Mouse (Mus musculus) kidney, embryonic 14.5 days (tissue): Measurements from ENCODE around the gene Tifa. TPM values are rescaled to one million over a fixed set of nuclear protein-coding genes. Genes with fewer than 3 reads are reported as not detected.
"Not testable (repeated sequence)": the region's sequence is repeated elsewhere in the genome, so short reads cannot be mapped to it uniquely, and the experiment has no call there.

Source experiments
- ATAC-seq: fragments of 200-750 bp; cut with Nextera tagmentation; 2 replicates; pipeline ENCODE4 v1.8.0; 2017; ENCODE audit warnings: moderate number of reproducible peaks, mild to moderate bottlenecking, moderate TSS enrichment, moderate library complexity; ENCODE audit not compliant: low FRiP score, low TSS enrichment
- H3K27ac ChIP-seq: fragments of 300-500 bp; sonication (generic); 2 replicates; pipeline ENCODE4 v1.5.1; 2014; ENCODE audit warnings: low read depth, mild to moderate bottlenecking, low read length, moderate library complexity, mixed read lengths
- H3K27me3 ChIP-seq: fragments of 300-500 bp; sonication (generic); 2 replicates; pipeline ENCODE4 v1.6.1; 2014; ENCODE audit warnings: mild to moderate bottlenecking, low read length; ENCODE audit not compliant: control insufficient read depth, insufficient read depth
- H3K36me3 ChIP-seq: fragments of 300-500 bp; sonication (generic); 2 replicates; pipeline ENCODE4 v1.6.1; 2014; ENCODE audit warnings: low read length, mixed read lengths; ENCODE audit not compliant: control insufficient read depth, insufficient read depth
- H3K4me1 ChIP-seq: fragments of 300-500 bp; sonication (generic); 2 replicates; pipeline ENCODE4 v1.6.1; 2014; ENCODE audit warnings: low read length, mixed read lengths; ENCODE audit not compliant: control insufficient read depth, insufficient read depth
- H3K4me2 ChIP-seq: fragments of 300-500 bp; sonication (generic); replicated peaks from 2 replicates; pipeline ENCODE4 v1.6.1; 2014; ENCODE audit warnings: low read depth, mild to moderate bottlenecking, low read length
- H3K4me3 ChIP-seq: fragments of 300-500 bp; sonication (generic); 2 replicates; pipeline ENCODE4 v1.5.1; 2014; ENCODE audit warnings: mild to moderate bottlenecking, low read length
- H3K9ac ChIP-seq: fragments of 300-500 bp; sonication (generic); 2 replicates; pipeline ENCODE4 v1.6.1; 2014; ENCODE audit warnings: low read depth, mild to moderate bottlenecking, low read length, moderate library complexity
- H3K9me3 ChIP-seq: fragments of 300-500 bp; sonication (generic); 2 replicates; pipeline ENCODE4 v1.6.1; 2016; ENCODE audit warnings: low read length; ENCODE audit not compliant: control insufficient read depth
- whole genome bisulfite sequencing: fragments of 180-500 bp; shearing (Covaris S2); extraction: QIAGEN DNeasy Blood & Tissue Kit; methylation state at CpG from one replicate; pipeline ENCODE4 v1.1.7; 2014; 5-methylcytosine and 5-hydroxymethylcytosine counted together
- polyA plus RNA-seq: library from polyadenylated mRNA; unstranded; fragments of >200 nt; fragmentation: Nextera tagmentation; extraction: Ambion mirVana; gene quantifications from 2 replicates; pipeline ENCODE4 v1.2.1, GENCODE M21; 2014

Tifa gene
- polyA plus RNA-seq, 1 experiment from 2014 or later: 4.2 TPM

DNA sequence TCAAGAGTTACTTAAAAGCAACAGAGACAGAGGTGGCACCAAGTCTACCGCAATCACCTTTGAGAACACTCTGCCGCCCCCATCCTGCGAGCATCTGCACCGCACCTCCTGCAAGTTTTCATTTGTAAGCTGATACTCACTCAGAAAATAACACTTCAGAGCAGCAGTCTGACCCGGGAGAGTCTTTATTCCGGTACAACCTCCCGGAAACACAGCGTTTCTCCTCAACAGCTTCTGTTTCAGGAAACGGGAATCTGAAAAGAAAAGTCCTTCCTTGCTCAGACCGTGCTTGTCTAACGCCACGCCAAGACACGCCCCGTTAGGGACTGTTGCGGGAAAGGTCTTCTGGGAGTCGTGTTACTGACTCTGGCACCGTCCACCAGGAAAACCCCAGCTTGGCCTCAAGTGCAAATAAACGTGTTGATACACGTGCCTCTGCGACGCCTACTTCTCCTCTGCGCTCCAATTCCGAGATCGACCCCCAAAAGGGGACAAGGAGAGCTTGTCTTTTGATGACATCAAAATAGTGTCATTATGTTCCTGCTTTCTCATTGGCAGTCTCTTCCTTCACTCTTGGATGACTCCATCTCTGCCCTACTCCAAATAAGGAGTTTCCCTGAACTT is 9.5 kb upstream of the Tifa start, which contains the start of gene Alpk1:
Alpk1 (minus strand) TSS at position 507 of the 624 bp plus-strand sequence.
- Histone ChIP-seq H3K4me1 (no peaks in the 10 kb centered on the region), H3K27ac (peak within 1 kb of the TSS; percentile 44; the same call in 1 of the 2 replicates), H3K27me3 (no peaks in the 10 kb centered on the region), H3K4me2 (peak within 1 kb of the TSS; percentile 58), H3K9ac (peak within 1 kb of the TSS; percentile 18; the same call in 1 of the 2 replicates), H3K4me3 (peak within 1 kb of the TSS; percentile 41), H3K9me3 (no peaks in the 10 kb centered on the region), H3K36me3 (no peaks in the 10 kb centered on the region)
- WGBS: under 1% methylated on average over 24 of the region's 24 CpGs
- peak; percentile 87 for ATAC-seq

DNA sequence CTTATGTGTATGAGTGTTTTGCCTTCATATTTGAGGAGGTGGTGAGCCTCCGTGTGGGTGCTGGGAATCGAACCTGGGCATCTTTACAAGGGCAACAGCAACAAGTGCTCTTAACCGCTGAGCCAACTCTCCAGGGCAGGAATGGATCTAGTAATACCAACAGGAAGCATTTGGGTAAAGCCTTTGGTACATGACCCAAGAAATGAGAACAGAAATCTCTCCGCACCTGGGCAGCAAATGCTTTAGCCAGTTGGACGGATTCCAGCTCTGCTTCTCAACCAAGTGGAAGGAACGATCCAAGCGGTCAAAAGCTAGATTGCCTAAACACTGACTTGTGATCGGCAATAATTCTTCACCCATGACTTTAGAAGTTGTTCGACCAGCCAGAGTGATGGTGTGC is 8.7 kb upstream of the Tifa start:
- Histone ChIP-seq H3K4me2 (no peak overlapping the region), H3K4me1 (no peaks in the 10 kb centered on the region), H3K27me3 (no peaks in the 10 kb centered on the region), H3K4me3 (no peak overlapping the region), H3K27ac (no peak overlapping the region), H3K9me3 (no peaks in the 10 kb centered on the region), H3K36me3 (no peaks in the 10 kb centered on the region), H3K9ac (no peak overlapping the region)
- 87% methylated on average over 9 of the region's 9 CpGs for WGBS
- ATAC-seq: no peak

DNA sequence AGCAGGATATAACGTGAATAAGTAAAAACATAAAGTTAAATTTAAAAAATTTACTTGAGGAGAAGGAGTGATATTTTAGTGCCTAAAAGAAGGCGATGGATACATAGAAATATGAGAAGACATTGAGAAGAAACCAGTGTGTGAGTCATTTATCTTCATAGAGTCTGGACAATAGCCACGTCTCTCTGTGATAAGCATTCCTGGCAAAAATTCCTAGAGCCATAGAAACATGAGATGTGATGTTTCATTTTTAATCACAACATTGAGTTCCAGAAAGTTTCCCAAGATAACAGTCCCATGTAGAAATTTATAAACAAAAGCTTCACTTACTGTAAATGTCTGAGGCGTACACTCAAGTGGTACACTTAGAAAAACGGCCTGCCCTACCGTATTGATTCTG is 6.7 kb upstream of the Tifa start:
- Histone ChIP-seq H3K4me2 (no peak overlapping the region), H3K27me3 (peaks cover 4% of the 10 kb centered on the region; the same call in 1 of the 2 replicates), H3K27ac (no peak overlapping the region), H3K4me3 (no peak overlapping the region), H3K36me3 (no peaks in the 10 kb centered on the region), H3K4me1 (no peaks in the 10 kb centered on the region), H3K9ac (no peak overlapping the region), H3K9me3 (no peaks in the 10 kb centered on the region)
- 90% methylated on average over 6 of the region's 6 CpGs for WGBS
- ATAC-seq: no peak

DNA sequence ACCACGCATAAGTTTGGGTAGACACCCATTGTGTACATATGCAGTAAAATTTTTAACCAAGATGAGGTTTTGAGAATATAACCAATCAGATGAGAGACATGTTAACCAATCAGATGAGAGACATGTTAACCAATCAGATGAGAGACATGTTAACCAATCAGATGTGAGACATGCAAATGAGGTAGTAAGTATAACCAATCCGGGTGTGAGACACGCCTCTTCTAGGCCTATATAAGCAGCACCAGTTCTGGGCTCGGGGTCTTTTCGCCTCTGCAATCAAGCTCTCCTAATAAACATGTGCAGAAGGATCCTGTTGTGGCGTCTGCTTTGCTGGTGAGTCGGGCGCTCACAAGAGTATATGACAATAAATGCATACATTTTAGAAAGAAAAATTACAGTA is 5.9 kb upstream of the Tifa start:
- not testable (repeated sequence) for H3K9me3 ChIP-seq

DNA sequence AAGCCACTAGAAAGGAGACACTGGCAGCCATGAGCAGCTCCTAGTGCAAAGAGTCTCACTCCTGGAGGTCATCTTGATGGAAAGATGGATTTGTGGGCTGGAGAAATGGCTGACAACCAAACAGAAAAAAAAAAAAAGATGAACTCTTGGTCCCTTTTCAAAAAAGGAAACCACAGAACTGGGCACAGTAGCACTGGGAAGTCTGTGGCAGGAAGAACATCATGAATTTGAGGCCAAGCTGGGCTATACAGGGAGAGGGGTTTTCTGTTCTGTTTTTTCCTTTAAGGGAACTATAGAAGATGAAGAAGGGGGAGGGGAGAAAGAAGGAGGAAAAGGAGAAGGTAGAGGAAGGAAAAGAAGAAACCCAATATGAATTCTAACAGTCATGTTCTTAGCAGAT is 2.6 kb upstream of the Tifa start:
- peaks cover 21% of the 10 kb centered on the region; the same call in 1 of the 2 replicates for H3K27me3 ChIP-seq
- no peak for ATAC-seq
- no peak overlapping the region for H3K4me3 ChIP-seq
- H3K9ac ChIP-seq: no peak overlapping the region
- no peaks in the 10 kb centered on the region for H3K36me3 ChIP-seq
- H3K4me2 ChIP-seq: no peak overlapping the region
- peaks cover 5% of the 10 kb centered on the region; the same call in 1 of the 2 replicates for H3K4me1 ChIP-seq
- no peak overlapping the region for H3K27ac ChIP-seq
- no peaks in the 10 kb centered on the region for H3K9me3 ChIP-seq

More for the DNA sequence above, 5.9 kb upstream of the Tifa start:
- not testable (repeated sequence) for H3K27ac ChIP-seq, H3K4me2 ChIP-seq, H3K36me3 ChIP-seq, H3K4me1 ChIP-seq, H3K4me3 ChIP-seq, ATAC-seq, H3K9ac ChIP-seq
- H3K27me3 ChIP-seq: peaks cover 10% of the 10 kb centered on the region; the same call in 1 of the 2 replicates
- 92% methylated on average over 8 of the region's 8 CpGs for WGBS

- H3K9me3 ChIP-seq: no peaks in the 10 kb centered on the region
- no peak overlapping the region for H3K4me2 ChIP-seq
- WGBS: 45% methylated on average over 7 of the region's 7 CpGs
- H3K9ac ChIP-seq: no peak overlapping the region
- peaks cover 5% of the 10 kb centered on the region; the same call in 1 of the 2 replicates for H3K4me1 ChIP-seq
- no peaks in the 10 kb centered on the region for H3K36me3 ChIP-seq
- no peak for ATAC-seq
- H3K4me3 ChIP-seq: no peak overlapping the region
- H3K27me3 ChIP-seq: peaks cover 21% of the 10 kb centered on the region; the same call in 1 of the 2 replicates
- no peak overlapping the region for H3K27ac ChIP-seq
These were observed 1.6 kb upstream of the Tifa start for GRCm38 (mm10) chr3:127788038-127788437.

DNA sequence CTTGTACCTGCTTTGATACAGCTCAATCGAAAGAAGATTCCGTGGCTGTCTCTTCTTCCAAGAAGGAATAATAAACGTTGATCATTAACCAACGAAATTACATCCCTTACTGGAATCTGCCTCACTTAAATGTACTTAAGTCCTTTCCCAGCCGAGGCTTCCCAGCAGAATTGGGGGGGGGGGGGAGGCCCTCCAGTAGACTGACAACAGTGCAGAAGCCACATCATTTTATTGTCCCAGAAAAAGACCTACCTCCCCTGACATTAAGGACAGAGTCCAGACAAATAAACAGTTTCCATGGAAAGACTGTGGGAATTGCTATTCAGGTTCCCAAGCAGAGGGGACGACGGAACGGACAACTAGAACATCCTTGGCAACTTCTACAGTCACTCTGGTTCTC is 686 bp upstream of the Tifa start:
- peaks cover 5% of the 10 kb centered on the region; the same call in 1 of the 2 replicates for H3K4me1 ChIP-seq
- no peaks in the 10 kb centered on the region for H3K9me3 ChIP-seq
- H3K36me3 ChIP-seq: no peaks in the 10 kb centered on the region
- H3K27ac ChIP-seq: no peak overlapping the region
- peak overlapping the region; percentile 97 for H3K4me2 ChIP-seq
- ATAC-seq: no peak
- peaks cover 21% of the 10 kb centered on the region; the same call in 1 of the 2 replicates for H3K27me3 ChIP-seq
- no peak overlapping the region for H3K9ac ChIP-seq
- H3K4me3 ChIP-seq: peak overlapping the region; percentile 46; the same call in 1 of the 2 replicates
- WGBS: 20% methylated on average over 8 of the region's 8 CpGs

- Histone ChIP-seq H3K36me3 (no peaks in the 10 kb centered on the region), H3K9ac (peak overlapping the region; percentile 46), H3K27ac (peak overlapping the region; percentile 42; the same call in 1 of the 2 replicates), H3K9me3 (no peaks in the 10 kb centered on the region), H3K27me3 (peaks cover 21% of the 10 kb centered on the region; the same call in 1 of the 2 replicates), H3K4me3 (peak overlapping the region; percentile 46), H3K4me1 (peaks cover 5% of the 10 kb centered on the region; the same call in 1 of the 2 replicates), H3K4me2 (peak overlapping the region; percentile 97)
- peak; percentile 70 for ATAC-seq
- under 1% methylated on average over 36 of the region's 36 CpGs for WGBS
These were observed 840 bp downstream of the Tifa start for GRCm38 (mm10) chr3:127790234-127791055.
